Mouse (Mus musculus) heart, embryonic 14.5 days (tissue): ENCODE measurements at regions not wholly inside any gene's neighbourhood (a gene's known extent, or its start where the extent isn't known, plus 50 kb on each side); places are given as distances from the start of the nearest gene placed in this dataset.

Source experiments
- ATAC-seq: fragments of 200-750 bp; cut with Nextera tagmentation; 2 replicates; pipeline ENCODE4 v1.8.0; 2017; ENCODE audit warnings: low read depth, moderate TSS enrichment; ENCODE audit not compliant: insufficient number of reproducible peaks, insufficient read depth, low FRiP score
- H3K27ac ChIP-seq, 2 experiments: fragments of 200-500 bp in 1 of 2; fragments of 300-500 bp in 1 of 2; sonication (generic) in 1 of 2; replicated peaks in 1 of 2; 2 replicates each; pipeline ENCODE4 v1.5.1; 2012 to 2014; ENCODE audit warnings: low read depth in 2 of 2, low read length in 2 of 2, control low read depth in 1 of 2, mild to moderate bottlenecking in 1 of 2, mixed read lengths in 1 of 2; ENCODE audit not compliant: control insufficient read depth in 1 of 2, insufficient read depth in 1 of 2
- H3K27me3 ChIP-seq: fragments of 300-500 bp; sonication (generic); 2 replicates; pipeline ENCODE4 v1.6.1; 2014; ENCODE audit warnings: mild to moderate bottlenecking, low read length, control low read depth; ENCODE audit not compliant: control insufficient read depth, insufficient read depth
- H3K36me3 ChIP-seq: fragments of 300-500 bp; sonication (generic); 2 replicates; pipeline ENCODE4 v1.6.1; 2014; ENCODE audit warnings: mild to moderate bottlenecking, control low read depth, low read length, mixed read lengths; ENCODE audit not compliant: control insufficient read depth, insufficient read depth
- H3K4me1 ChIP-seq, 2 experiments: fragments of 200-500 bp in 1 of 2; fragments of 300-500 bp in 1 of 2; sonication (generic) in 1 of 2; 2 replicates each; pipeline ENCODE4 v1.6.1; 2012 to 2014; ENCODE audit warnings: low read length in 2 of 2, control low read depth in 1 of 2, mixed read lengths in 1 of 2; ENCODE audit not compliant: control insufficient read depth in 2 of 2, insufficient read depth in 2 of 2
- H3K4me2 ChIP-seq: fragments of 300-500 bp; sonication (generic); 2 replicates; pipeline ENCODE4 v1.6.1; 2014; ENCODE audit warnings: mild to moderate bottlenecking, low read length
- H3K4me3 ChIP-seq, 2 experiments: fragments of 200-500 bp in 1 of 2; fragments of 300-500 bp in 1 of 2; sonication (generic) in 1 of 2; 2 replicates each; pipeline ENCODE4 v1.5.1; 2012 to 2014; ENCODE audit warnings: low read length in 2 of 2, mild to moderate bottlenecking in 2 of 2, control low read depth in 1 of 2, low read depth in 1 of 2, moderate library complexity in 1 of 2; ENCODE audit not compliant: control insufficient read depth in 1 of 2, insufficient read depth in 1 of 2
- H3K9ac ChIP-seq: fragments of 300-500 bp; sonication (generic); 2 replicates; pipeline ENCODE4 v1.6.1; 2014; ENCODE audit warnings: mild to moderate bottlenecking, low read length
- H3K9me3 ChIP-seq: fragments of 300-500 bp; sonication (generic); 2 replicates; pipeline ENCODE4 v1.6.1; 2016; ENCODE audit warnings: low read length, control low read depth; ENCODE audit not compliant: control insufficient read depth
- WGBS: fragments of 180-500 bp; shearing (Covaris S2); extraction: QIAGEN DNeasy Blood & Tissue Kit; methylation state at CpG from one replicate; pipeline ENCODE4 v1.1.7; 2014; 5-methylcytosine and 5-hydroxymethylcytosine counted together

DNA sequence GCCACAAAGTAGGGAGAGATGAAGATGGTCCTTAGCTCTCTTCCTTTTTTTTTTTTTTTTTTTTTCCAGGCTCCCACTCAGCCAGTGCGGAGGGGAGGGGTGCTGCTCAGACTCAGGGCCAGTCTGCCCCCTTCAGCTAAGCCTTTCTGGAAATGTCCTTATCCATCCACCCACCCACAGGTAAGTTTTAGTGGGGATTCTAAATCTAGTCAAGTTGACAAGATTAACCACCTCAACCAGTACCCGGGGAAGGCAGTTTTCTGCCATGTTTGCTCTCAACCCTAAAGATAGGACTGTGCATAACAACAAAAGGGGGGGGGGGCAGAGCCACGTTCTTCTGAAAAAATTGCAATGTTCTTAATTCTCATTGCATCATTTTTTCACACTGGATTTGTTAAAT lies 222.6 kb upstream of the Btg1 start:
- H3K36me3 ChIP-seq: no peaks in the 10 kb centered on the region
- H3K4me3 ChIP-seq: no peak overlapping the region
- H3K9ac ChIP-seq: no peak overlapping the region
- no peaks in the 10 kb centered on the region for H3K9me3 ChIP-seq
- H3K27me3 ChIP-seq: no peaks in the 10 kb centered on the region
- H3K27ac ChIP-seq: no peak overlapping the region
- ATAC-seq: no peak
- no peak overlapping the region for H3K4me2 ChIP-seq
- no peaks in the 10 kb centered on the region for H3K4me1 ChIP-seq
- 81% methylated on average over 3 of the region's 3 CpGs for WGBS

DNA sequence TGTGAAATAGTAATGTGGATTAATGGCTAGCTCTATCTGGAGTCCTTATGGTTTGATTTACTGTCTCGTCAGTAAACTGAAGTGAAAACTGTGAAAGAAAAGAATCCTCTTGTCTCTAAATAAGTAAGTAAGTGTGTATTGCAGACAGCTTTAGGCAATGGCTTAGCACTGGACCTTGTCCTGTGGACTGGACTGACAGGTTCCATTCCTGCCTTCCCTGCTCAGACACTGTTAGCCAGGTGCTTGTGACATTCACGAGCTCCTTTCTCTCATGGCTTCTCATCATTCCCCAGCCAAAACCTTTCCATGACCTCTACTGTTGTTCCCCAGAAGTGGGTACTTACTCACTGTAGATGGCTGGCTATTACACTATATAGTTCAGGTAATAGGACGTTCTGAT lies 221.8 kb upstream of the Btg1 start:
- Histone ChIP-seq H3K9me3 (no peaks in the 10 kb centered on the region), H3K4me2 (no peak overlapping the region)
- WGBS: 61% methylated on average over 3 of the region's 3 CpGs

GRCm38 (mm10) chr10:96397931-96398561 lies 218.8 kb upstream of the Btg1 start:
- H3K4me1 ChIP-seq: no peaks in the 10 kb centered on the region
- H3K27ac ChIP-seq: no peak overlapping the region
- H3K27me3 ChIP-seq: no peaks in the 10 kb centered on the region
- H3K9me3 ChIP-seq: no peaks in the 10 kb centered on the region
- no peak overlapping the region for H3K4me2 ChIP-seq
- H3K9ac ChIP-seq: no peak overlapping the region
- ATAC-seq: no peak
- H3K4me3 ChIP-seq: no peak overlapping the region
- WGBS: 79% methylated on average over 13 of the region's 13 CpGs
- H3K36me3 ChIP-seq: no peaks in the 10 kb centered on the region

More for the DNA sequence above, 221.8 kb upstream of the Btg1 start:
- no peak overlapping the region for H3K9ac ChIP-seq
- no peaks in the 10 kb centered on the region for H3K36me3 ChIP-seq
- H3K27me3 ChIP-seq: no peaks in the 10 kb centered on the region
- ATAC-seq: no peak
- H3K4me3 ChIP-seq: no peak overlapping the region
- H3K27ac ChIP-seq: no peak overlapping the region
- H3K4me1 ChIP-seq: no peaks in the 10 kb centered on the region

GRCm38 (mm10) chr10:96398562-96399288 lies 218.1 kb upstream of the Btg1 start:
- Histone ChIP-seq H3K4me1 (no peaks in the 10 kb centered on the region), H3K4me2 (no peak overlapping the region), H3K9ac (no peak overlapping the region), H3K4me3 (no peak overlapping the region), H3K36me3 (no peaks in the 10 kb centered on the region), H3K27ac (no peak overlapping the region), H3K9me3 (no peaks in the 10 kb centered on the region), H3K27me3 (no peaks in the 10 kb centered on the region)
- no peak for ATAC-seq
- 79% methylated on average over 9 of the region's 9 CpGs for WGBS

DNA sequence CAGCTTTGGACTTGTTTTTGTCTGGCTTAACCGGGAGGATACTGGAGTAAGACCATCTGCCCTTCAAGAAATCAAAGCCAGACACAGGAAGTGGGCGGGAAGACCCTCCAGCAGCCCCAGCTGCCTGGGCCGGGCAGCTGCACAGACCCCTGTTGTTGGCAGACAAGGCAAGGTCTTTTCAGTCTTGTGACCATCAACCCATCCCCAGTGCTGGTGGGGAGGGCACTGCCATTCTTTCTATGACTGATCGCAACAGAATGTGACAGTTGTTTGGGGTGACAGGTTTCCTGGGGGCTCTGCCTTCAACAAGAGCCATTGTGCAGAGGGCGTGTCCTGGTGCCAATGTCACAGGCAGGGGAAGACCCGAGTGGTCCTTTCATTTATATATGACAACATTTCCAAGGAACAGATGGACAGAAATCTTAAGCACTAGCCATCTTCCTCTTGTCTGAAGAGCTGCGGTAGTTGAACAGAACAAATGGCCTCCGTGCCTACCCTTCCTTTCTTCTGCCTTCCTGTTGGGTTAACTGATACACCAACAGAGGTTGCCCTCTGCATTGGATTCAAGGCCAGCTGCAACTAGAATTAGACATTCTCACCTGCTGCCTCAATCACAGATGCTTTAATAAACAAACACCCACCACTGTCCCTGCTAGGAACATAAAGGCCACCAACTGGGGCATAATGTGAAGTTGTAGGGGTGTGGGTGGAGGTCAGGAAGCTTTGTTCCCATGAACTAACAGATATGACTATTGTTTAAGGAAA lies 217.0 kb upstream of the Btg1 start:
- Histone ChIP-seq H3K9me3 (no peaks in the 10 kb centered on the region), H3K4me2 (no peak overlapping the region), H3K9ac (no peak overlapping the region), H3K27me3 (no peaks in the 10 kb centered on the region), H3K4me1 (no peaks in the 10 kb centered on the region), H3K27ac (no peak overlapping the region), H3K36me3 (no peaks in the 10 kb centered on the region), H3K4me3 (no peak overlapping the region)
- 69% methylated on average over 8 of the region's 8 CpGs for WGBS
- no peak for ATAC-seq

GRCm38 (mm10) chr10:96400793-96401192 lies 216.0 kb upstream of the Btg1 start:
- H3K4me1 ChIP-seq: no peaks in the 10 kb centered on the region
- H3K9me3 ChIP-seq: no peaks in the 10 kb centered on the region
- no peak overlapping the region for H3K27ac ChIP-seq
- H3K27me3 ChIP-seq: no peaks in the 10 kb centered on the region
- 83% methylated on average over 6 of the region's 6 CpGs for WGBS
- no peak for ATAC-seq
- H3K9ac ChIP-seq: no peak overlapping the region
- H3K36me3 ChIP-seq: no peaks in the 10 kb centered on the region
- no peak overlapping the region for H3K4me2 ChIP-seq
- no peak overlapping the region for H3K4me3 ChIP-seq

GRCm38 (mm10) chr10:96406306-96406705 lies 210.5 kb upstream of the Btg1 start:
- ATAC-seq: no peak
- Histone ChIP-seq H3K27me3 (no peaks in the 10 kb centered on the region), H3K4me2 (no peak overlapping the region), H3K36me3 (no peaks in the 10 kb centered on the region), H3K9me3 (no peaks in the 10 kb centered on the region), H3K4me1 (no peaks in the 10 kb centered on the region), H3K9ac (no peak overlapping the region), H3K27ac (no peak overlapping the region), H3K4me3 (no peak overlapping the region)
- 79% methylated on average over 5 of the region's 5 CpGs for WGBS
